Mouse (Mus musculus) liver, embryonic 14.5 days (tissue): ENCODE results near the gene Mrpl50. TPM values are rescaled to one million over a fixed set of nuclear protein-coding genes. Genes with fewer than 3 reads are reported as not detected.
"Not testable (repeated sequence)": the region's sequence is repeated elsewhere in the genome, so short reads cannot be mapped to it uniquely, and the experiment has no call there.

Experiments
- ATAC-seq: fragments of 200-750 bp; cut with Nextera tagmentation; 2 replicates; pipeline ENCODE4 v1.8.0; 2017; ENCODE audit warnings: moderate number of reproducible peaks, mild to moderate bottlenecking, moderate library complexity; ENCODE audit not compliant: insufficient read depth
- DNase-seq, 3 experiments: peaks; one replicate each; pipeline ENCODE4 v3.0.0-alpha.2; 2012 to 2013; ENCODE audit warnings: low read depth in 3 of 3, low spot score in 3 of 3
- H3K27ac ChIP-seq: fragments of 300-500 bp; sonication (generic); 2 replicates; pipeline ENCODE4 v1.5.1; 2014; ENCODE audit warnings: moderate library complexity, mild to moderate bottlenecking, control low read depth, inconsistent platforms
- H3K27me3 ChIP-seq: fragments of 300-500 bp; sonication (generic); 2 replicates; pipeline ENCODE4 v1.6.1; 2014; ENCODE audit warnings: mild to moderate bottlenecking, low read length, moderate library complexity; ENCODE audit not compliant: control insufficient read depth, insufficient read depth
- H3K36me3 ChIP-seq: fragments of 300-500 bp; sonication (generic); replicated peaks from 2 replicates; pipeline ENCODE4 v1.6.1; 2014; ENCODE audit warnings: low read depth; ENCODE audit not compliant: control insufficient read depth, insufficient read depth
- H3K4me1 ChIP-seq, 2 experiments: fragments of 200-500 bp in 1 of 2; fragments of 300-500 bp in 1 of 2; sonication (generic) in 1 of 2; replicated peaks; 2 replicates each; pipeline ENCODE4 v1.6.1; 2012 to 2014; ENCODE audit warnings: antibody characterized with exemption in 1 of 2, inconsistent platforms in 1 of 2, low read length in 1 of 2; ENCODE audit not compliant: control insufficient read depth in 2 of 2, insufficient read depth in 2 of 2
- H3K4me2 ChIP-seq: fragments of 300-500 bp; sonication (generic); 2 replicates; pipeline ENCODE4 v1.6.1; 2014; ENCODE audit warnings: low read depth, mild to moderate bottlenecking, control low read depth, moderate library complexity
- H3K4me3 ChIP-seq, 2 experiments: fragments of 200-500 bp in 1 of 2; fragments of 300-500 bp in 1 of 2; sonication (generic) in 1 of 2; 2 replicates each; pipeline ENCODE4 v1.5.1; 2012 to 2014; ENCODE audit warnings: low read depth in 2 of 2, low read length in 2 of 2, mild to moderate bottlenecking in 2 of 2, control low read depth in 1 of 2, inconsistent platforms in 1 of 2, moderate library complexity in 1 of 2; ENCODE audit not compliant: insufficient read depth in 1 of 2
- H3K9ac ChIP-seq: fragments of 300-500 bp; sonication (generic); replicated peaks from 2 replicates; pipeline ENCODE4 v1.6.1; 2014; ENCODE audit warnings: mild to moderate bottlenecking, control low read depth, moderate library complexity
- H3K9me3 ChIP-seq: fragments of 300-500 bp; sonication (generic); 2 replicates; pipeline ENCODE4 v1.6.1; 2016; ENCODE audit warnings: low read length, mixed read lengths; ENCODE audit not compliant: control insufficient read depth
- CTCF ChIP-seq: IDR thresholded peaks from 2 replicates; pipeline ENCODE4 v1.5.1; 2016; ENCODE audit warnings: antibody characterized with exemption, low read depth, control low read depth
- EP300 ChIP-seq: IDR thresholded peaks from 2 replicates; pipeline ENCODE4 v1.6.1; 2016; ENCODE audit warnings: antibody characterized with exemption, low read depth
- WGBS: fragments of 180-500 bp; shearing (Covaris S2); extraction: QIAGEN DNeasy Blood & Tissue Kit; methylation state at CpG from one replicate; pipeline ENCODE4 v1.1.7; 2014; ENCODE audit not compliant: insufficient replicate concordance; 5-methylcytosine and 5-hydroxymethylcytosine counted together
- polyA plus RNA-seq, 2 experiments: library from polyadenylated mRNA; depleted of rRNA in 1 of 2; stranded (reverse) in 1 of 2; unstranded in 1 of 2; fragments of >200 nt; fragmentation: Nextera tagmentation in 1 of 2; extraction: Ambion mirVana in 1 of 2; gene quantifications; 2 replicates each; pipeline versions ENCODE4 v1.2.1 to v1.2.3; 2012 to 2014

The Mrpl50 gene
- polyA plus RNA-seq, 2 experiments: 16.6 to 55.7 TPM

GRCm38 (mm10) chr4:49485442-49485841 lies 35.5 kb downstream of the Mrpl50 start:
- H3K27ac ChIP-seq: no peak overlapping the region
- no peak overlapping the region for H3K9ac ChIP-seq
- H3K4me3 ChIP-seq: no peak overlapping the region
- H3K9me3 ChIP-seq: no peaks in the 10 kb centered on the region
- TF ChIP-seq EP300 (no peak), CTCF (no peak)
- no peak overlapping the region for H3K4me2 ChIP-seq
- H3K36me3 ChIP-seq: no peaks in the 10 kb centered on the region
- H3K27me3 ChIP-seq: no peaks in the 10 kb centered on the region
- ATAC-seq: peak; percentile 69
- H3K4me1 ChIP-seq: peaks cover 3 to 14% of the 10 kb centered on the region in 2 experiments
- peak in 1 of 3 experiments; percentile 38 for DNase-seq

GRCm38 (mm10) chr4:49480896-49481295 lies 40.0 kb downstream of the Mrpl50 start:
- Histone ChIP-seq H3K4me3 (no peak overlapping the region), H3K9ac (no peak overlapping the region), H3K4me2 (peak overlapping the region; percentile 24), H3K9me3 (no peaks in the 10 kb centered on the region), H3K4me1 (peaks cover 9 to 36% of the 10 kb centered on the region in 2 experiments), H3K36me3 (no peaks in the 10 kb centered on the region), H3K27ac (no peak overlapping the region), H3K27me3 (no peaks in the 10 kb centered on the region)
- TF ChIP-seq EP300: no peak
- no peak for TF ChIP-seq CTCF
- DNase-seq (no peak), ATAC-seq (no peak)
- 53% methylated on average over 3 of the region's 3 CpGs for WGBS

GRCm38 (mm10) chr4:49480104-49480760 lies 40.7 kb downstream of the Mrpl50 start:
- peak overlapping the region; percentile 20; the same call in 1 of the 2 replicates for H3K27ac ChIP-seq
- DNase-seq: no peak
- TF ChIP-seq CTCF (no peak), EP300 (no peak)
- no peak for ATAC-seq
- H3K4me1 ChIP-seq: peaks cover 15 to 42% of the 10 kb centered on the region in 2 experiments
- no peaks in the 10 kb centered on the region for H3K36me3 ChIP-seq
- H3K4me3 ChIP-seq: no peak overlapping the region; a peak in 1 of 4 replicates
- H3K9me3 ChIP-seq: no peaks in the 10 kb centered on the region
- H3K27me3 ChIP-seq: no peaks in the 10 kb centered on the region
- peak overlapping the region; percentile 24 for H3K4me2 ChIP-seq
- 42% methylated on average over 21 of the region's 21 CpGs for WGBS
- H3K9ac ChIP-seq: 0 out of 2 replicates have a peak overlapping the region, but pooled peaks have one; percentile 6

- not testable (repeated sequence) for H3K36me3 ChIP-seq, DNase-seq, H3K4me3 ChIP-seq, ATAC-seq, H3K9me3 ChIP-seq, H3K27me3 ChIP-seq
- Histone ChIP-seq H3K9ac (peak overlapping the region; percentile 9; the same call in 1 of the 2 replicates), H3K27ac (peak overlapping the region; percentile 52), H3K4me1 (peaks cover 27 to 53% of the 10 kb centered on the region in 2 experiments), H3K4me2 (peak overlapping the region; percentile 69)
- 19% methylated on average over 2 of the region's 2 CpGs for WGBS
Observed at GRCm38 (mm10) chr4:49479035-49479434, 41.9 kb downstream of the Mrpl50 start.

GRCm38 (mm10) chr4:49478118-49478877 lies 42.6 kb downstream of the Mrpl50 start:
- TF ChIP-seq CTCF (no peak), EP300 (peak; percentile 82)
- DNase-seq: peak; percentile 62 to 65 (median 65)
- H3K4me1 ChIP-seq: peaks cover 31 to 60% of the 10 kb centered on the region in 2 experiments
- H3K27me3 ChIP-seq: no peaks in the 10 kb centered on the region
- H3K4me3 ChIP-seq: peak overlapping the region; percentile 40 to 42
- H3K9me3 ChIP-seq: no peaks in the 10 kb centered on the region
- peak; percentile 76 for ATAC-seq
- 14% methylated on average over 19 of the region's 19 CpGs for WGBS
- peak overlapping the region; percentile 52 for H3K27ac ChIP-seq
- H3K36me3 ChIP-seq: no peaks in the 10 kb centered on the region
- H3K9ac ChIP-seq: peak overlapping the region; percentile 68
- peak overlapping the region; percentile 69 for H3K4me2 ChIP-seq
